Mouse (Mus musculus): Measurements from ENCODE around the gene Dmp1.

Dmp1 gene

GRCm38 (mm10) chr5:104202351-104202750 lies at the start of gene Dmp1:
TSS of gene Dmp1 (plus strand) at chr5:104202613.
- DNase-seq (ENCODE audit: low read depth, low spot score): no peak

GRCm38 (mm10) chr5:104157701-104158100 lies 44.7 kb upstream of the Dmp1 start:
- DNase-seq (ENCODE audit: low read depth, low spot score): no peak

GRCm38 (mm10) chr5:104158332-104159052 lies 43.9 kb upstream of the Dmp1 start:
- no peak for DNase-seq (ENCODE audit: low read depth, low spot score)

- no peak for DNase-seq (ENCODE audit: low read depth, low spot score)
Measured at GRCm38 (mm10) chr5:104160581-104160980, 41.8 kb upstream of the Dmp1 start.

GRCm38 (mm10) chr5:104161390-104161789 lies 41.0 kb upstream of the Dmp1 start:
- DNase-seq (ENCODE audit: low read depth, low spot score): no peak

- no peak for DNase-seq (ENCODE audit: low read depth, low spot score)
Measured at GRCm38 (mm10) chr5:104163536-104163935, 38.9 kb upstream of the Dmp1 start.

GRCm38 (mm10) chr5:104170412-104170811 lies 32.0 kb upstream of the Dmp1 start, which contains the start of gene Dspp:
TSS of gene Dspp (plus strand) at chr5:104170712.
- DNase-seq (ENCODE audit: low read depth, low spot score): no peak

GRCm38 (mm10) chr5:104173094-104173493 lies 29.3 kb upstream of the Dmp1 start:
- DNase-seq (ENCODE audit: low read depth, low spot score): no peak

DNA sequence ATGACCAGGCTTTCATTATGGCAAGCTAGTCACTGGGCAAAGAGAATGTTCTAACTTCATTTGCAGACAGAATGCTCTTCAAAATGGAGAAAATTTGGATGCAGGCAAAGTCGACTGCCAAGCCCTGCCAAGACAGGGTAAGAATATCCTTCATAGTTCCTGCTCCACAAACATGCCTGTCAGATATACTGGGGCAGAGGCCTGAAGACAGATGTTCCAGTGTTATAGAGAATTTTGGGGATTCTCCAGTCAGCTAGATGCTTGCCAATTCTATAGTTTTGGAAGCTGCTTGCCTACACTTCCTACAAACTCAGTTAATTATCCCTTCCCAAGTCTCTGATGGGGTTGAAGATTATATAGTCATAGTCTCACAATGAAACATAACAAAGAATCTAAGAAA lies 18.7 kb upstream of the Dmp1 start:
- no peak for DNase-seq (ENCODE audit: low read depth, low spot score)

DNA sequence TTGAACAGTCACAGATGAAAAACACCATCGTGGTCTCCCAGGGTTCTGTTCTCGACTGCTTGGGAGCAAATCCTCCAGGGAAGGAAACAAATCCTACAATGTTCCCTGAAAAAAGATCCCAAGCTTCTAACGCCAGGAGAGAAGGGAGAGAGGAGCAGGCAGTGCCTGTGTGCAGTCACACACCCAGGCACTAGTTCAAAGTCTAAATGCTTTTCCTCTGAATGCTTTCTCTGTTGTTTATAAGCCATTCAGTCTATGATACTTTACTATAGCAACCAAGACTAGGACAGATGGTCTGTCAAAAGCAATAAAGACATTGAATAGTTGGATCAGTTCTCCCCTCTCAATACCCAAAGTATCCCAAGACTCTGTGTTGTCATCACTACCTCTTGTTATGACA lies 15.1 kb upstream of the Dmp1 start:
- no peak for DNase-seq (ENCODE audit: low read depth, low spot score)

GRCm38 (mm10) chr5:104195086-104195485 lies 7.3 kb upstream of the Dmp1 start:
- DNase-seq (ENCODE audit: low read depth, low spot score): no peak

DNA sequence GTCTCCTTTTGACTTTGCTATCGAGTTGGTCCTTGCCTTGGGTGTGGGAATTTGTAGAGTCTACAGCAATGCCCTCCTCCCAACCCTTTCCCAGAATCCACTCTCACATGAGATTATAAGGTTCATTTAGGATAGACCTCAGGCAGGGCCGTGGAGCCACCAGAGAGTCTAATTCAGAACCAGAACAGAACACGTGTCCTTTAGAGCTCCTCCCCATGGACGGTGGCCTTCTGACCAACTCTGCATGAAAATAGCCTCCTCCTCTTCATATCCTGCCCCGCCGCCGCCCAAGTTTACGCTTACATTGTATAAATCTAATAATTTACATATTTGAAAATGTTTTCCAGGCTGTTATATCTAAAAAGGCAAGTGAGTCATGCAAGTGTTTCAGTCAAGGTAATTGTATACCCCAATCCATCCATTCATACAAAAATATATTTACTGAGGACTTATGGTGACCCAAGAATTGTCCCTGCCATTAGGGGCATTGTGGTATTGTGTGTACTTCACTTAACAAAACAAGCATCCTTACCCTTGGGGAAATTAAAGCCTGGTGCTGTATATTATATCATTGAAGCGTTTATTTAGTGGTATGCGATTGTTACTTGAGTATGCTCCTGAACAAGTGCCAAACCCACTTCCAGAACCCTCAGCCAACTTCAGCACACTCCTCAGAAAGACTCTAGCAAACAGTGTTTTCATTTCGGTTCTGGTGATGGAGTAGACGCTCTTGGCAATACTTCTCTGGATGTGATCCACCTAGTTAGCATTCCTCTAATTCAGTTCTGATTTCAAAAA lies 1.1 kb upstream of the Dmp1 start:
- DNase-seq (ENCODE audit: low read depth, low spot score): no peak

DNA sequence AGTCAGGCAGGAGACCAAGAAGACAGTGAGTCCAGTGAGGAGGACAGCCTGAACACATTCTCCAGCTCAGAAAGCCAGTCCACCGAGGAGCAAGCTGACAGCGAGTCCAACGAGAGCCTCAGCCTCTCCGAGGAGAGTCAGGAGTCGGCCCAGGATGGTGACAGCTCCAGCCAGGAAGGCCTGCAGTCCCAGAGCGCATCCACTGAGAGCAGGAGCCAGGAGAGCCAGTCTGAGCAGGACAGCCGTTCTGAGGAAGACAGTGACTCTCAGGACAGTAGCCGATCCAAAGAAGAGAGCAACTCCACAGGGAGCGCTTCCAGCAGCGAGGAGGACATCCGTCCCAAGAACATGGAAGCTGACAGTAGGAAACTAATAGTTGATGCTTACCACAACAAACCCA lies 10.1 kb downstream of the Dmp1 start:
- DNase-seq (ENCODE audit: low read depth, low spot score): no peak

- peak; percentile 72 for DNase-seq (ENCODE audit: low read depth, low spot score)
Measured at GRCm38 (mm10) chr5:104218926-104219325, 16.5 kb downstream of the Dmp1 start.

GRCm38 (mm10) chr5:104224299-104224698 lies 21.9 kb downstream of the Dmp1 start:
- no peak for DNase-seq (ENCODE audit: low read depth, low spot score)

- DNase-seq (ENCODE audit: low read depth, low spot score): no peak
Measured at GRCm38 (mm10) chr5:104224750-104225149, 22.3 kb downstream of the Dmp1 start.

GRCm38 (mm10) chr5:104228497-104228896 lies 26.1 kb downstream of the Dmp1 start:
- DNase-seq (ENCODE audit: low read depth, low spot score): no peak

DNA sequence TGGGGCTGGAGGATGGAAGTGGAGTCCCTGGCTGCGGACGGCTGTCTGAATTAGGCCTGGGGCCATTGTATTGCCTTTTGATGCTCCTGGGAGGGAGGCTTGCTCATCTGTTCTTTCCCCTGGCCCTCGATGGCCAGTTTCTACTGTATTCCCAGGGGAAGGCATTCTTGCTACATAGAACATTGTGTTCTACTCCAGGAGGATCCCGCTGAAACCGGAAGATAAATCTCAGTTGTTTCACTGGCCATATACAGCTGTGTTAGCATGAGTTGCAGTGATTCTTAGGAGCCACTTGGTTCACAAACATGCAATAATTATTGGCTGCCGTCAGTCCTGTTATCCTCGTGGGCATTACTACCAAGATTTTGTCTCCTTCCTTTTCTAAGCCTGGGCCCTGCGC lies 34.3 kb downstream of the Dmp1 start:
- DNase-seq (ENCODE audit: low read depth, low spot score): no peak

DNA sequence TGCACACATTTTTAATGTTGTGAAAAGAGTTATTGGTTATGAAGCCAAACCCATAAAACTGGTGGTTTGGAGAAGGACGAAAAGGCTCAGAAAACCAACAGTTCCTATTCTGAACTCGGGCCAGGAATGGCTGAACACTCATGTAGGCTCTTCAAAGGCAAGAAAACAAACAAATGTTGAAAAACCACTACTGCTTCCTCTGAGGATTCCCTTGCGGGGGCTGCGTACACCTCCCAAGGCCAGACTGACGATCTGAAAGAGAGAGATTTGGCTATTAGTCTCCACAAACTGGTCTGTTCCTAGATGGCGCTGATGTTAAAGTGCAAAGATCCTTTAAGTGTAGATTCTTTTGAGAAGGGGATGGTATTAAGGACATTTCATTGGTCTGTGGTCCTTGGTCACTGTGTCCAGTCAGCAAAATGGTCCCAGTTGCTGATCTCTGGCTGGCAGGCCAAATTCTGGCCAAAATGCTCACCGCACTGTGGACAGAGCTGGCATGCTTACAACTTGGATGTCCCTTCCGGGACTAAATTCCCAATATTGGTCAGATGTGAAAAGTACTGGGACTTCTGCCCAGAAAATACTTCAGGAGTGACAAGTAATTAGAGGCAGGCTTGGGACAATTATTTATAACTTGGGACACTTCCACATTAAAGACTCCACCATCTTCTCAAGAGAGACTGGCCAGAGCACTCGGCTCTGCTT lies 37.4 kb downstream of the Dmp1 start:
- no peak for DNase-seq (ENCODE audit: low read depth, low spot score)

- no peak for DNase-seq (ENCODE audit: low read depth, low spot score)
Measured at GRCm38 (mm10) chr5:104244261-104244660, 41.8 kb downstream of the Dmp1 start.

DNA sequence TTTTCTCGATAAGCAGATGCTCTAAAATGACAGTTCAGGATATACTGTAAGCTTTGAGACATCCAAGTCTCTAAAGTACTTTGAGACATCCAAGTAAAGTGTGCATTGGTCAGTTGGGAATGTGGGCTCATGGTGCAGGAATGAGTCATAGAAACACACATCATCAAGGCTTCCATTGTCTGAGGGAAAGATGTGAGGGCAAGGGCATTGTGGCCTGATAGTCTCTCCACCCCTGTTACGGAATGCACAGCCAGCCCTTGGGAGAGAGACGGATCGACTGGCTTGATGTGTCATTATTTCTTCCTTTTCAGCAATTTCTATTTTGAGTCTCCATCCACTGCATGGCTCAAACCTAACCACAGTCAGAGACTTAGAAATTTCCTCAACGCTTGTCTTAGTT lies 49.4 kb downstream of the Dmp1 start:
- DNase-seq (ENCODE audit: low read depth, low spot score): no peak

DNA sequence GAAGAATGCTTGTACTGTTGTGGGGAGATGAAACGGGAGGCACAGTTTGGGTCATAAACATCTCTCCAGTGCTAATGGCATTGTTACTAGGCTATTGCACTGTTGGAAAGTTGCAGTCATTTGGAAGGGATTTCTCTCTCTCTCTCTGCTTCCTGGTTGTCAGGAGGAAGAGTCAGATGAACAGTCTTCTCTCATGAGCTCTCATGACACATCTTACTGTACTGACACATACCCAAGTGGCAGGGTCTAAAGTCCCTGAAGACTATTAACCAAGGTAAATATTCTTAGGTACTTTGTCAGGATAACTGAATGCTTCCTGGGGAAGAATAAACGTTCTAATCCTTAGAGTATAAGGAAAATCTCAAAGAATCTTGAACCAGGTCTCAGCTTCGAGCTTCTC lies 54.2 kb downstream of the Dmp1 start:
- no peak for DNase-seq (ENCODE audit: low read depth, low spot score)

Measured in mesoderm, embryonic 11.5 days (tissue).